Mouse (Mus musculus) naive thymus-derived CD4-positive, alpha-beta T cell, adult 2 months (primary cell): ENCODE measurements around the gene Nr1d1.
"Not testable (repeated sequence)": the region's sequence is repeated elsewhere in the genome, so short reads cannot be mapped to it uniquely, and the experiment has no call there.

Experiments
- DNase-seq: peaks from one replicate; pipeline ENCODE4 v3.0.0-alpha.2; 2011; ENCODE audit warnings: low read depth

Nr1d1 gene

DNA sequence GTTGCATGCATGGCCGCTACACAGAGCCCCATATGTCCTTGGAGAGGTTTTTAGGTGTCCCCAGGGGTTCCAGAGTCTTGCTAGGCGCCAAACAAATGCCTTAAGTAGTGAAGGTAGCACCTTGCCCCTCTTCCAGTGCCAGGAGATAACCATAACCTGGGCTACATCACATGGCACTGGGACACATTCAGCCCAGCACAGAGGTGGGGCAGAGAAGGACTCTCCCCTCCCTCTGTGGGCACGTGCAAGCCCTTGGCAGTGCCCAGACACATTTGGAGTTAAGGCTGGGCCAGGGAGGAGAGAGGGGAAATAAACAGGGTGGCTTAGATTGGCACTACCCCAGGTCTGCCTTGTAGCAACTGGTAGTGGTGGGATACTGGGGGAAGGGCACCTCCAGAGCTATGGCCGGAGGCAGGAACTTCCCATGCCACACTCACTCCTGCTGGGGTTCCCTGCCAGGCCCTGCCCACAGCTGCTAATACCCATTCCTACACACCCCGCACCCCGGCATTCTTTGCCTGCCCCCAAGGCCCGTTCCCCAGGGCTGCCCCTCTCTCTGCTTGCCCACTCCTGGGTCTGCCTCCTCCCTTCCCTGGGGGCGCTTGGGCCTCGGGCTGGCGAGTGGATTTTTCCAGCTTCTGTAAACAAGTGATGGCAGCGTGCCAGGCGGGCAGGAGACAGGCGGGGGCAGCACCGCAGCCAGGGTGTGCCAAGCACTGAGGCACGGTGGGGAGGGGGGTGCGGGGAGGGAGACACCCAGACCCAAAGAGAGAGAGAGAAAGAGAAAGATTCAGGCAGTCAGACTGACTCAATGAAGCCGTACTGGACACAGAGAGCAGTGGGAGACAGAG is 24.6 kb downstream of the Nr1d1 start:
- DNase-seq, result no peak

DNA sequence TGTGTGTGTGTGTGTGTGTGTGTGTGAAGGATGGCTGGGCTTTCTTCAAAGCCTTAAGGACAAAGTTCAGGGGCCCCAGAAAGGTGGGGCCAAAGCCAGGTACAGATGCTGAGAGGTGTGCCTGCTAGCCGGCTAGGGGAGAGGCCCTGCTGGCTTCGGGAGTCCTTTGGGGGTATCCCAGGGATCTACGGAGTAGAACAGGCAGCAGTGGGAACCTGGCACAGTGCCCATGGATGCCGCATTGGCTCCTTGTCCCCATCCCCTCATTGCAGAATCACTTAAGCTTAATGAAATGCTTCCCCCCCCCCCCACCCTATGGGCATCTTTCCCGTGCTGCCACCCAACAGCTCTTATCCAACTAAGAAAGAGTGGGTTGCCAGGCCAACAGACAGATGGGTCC is 25.4 kb downstream of the Nr1d1 start:
- no peak for DNase-seq

DNA sequence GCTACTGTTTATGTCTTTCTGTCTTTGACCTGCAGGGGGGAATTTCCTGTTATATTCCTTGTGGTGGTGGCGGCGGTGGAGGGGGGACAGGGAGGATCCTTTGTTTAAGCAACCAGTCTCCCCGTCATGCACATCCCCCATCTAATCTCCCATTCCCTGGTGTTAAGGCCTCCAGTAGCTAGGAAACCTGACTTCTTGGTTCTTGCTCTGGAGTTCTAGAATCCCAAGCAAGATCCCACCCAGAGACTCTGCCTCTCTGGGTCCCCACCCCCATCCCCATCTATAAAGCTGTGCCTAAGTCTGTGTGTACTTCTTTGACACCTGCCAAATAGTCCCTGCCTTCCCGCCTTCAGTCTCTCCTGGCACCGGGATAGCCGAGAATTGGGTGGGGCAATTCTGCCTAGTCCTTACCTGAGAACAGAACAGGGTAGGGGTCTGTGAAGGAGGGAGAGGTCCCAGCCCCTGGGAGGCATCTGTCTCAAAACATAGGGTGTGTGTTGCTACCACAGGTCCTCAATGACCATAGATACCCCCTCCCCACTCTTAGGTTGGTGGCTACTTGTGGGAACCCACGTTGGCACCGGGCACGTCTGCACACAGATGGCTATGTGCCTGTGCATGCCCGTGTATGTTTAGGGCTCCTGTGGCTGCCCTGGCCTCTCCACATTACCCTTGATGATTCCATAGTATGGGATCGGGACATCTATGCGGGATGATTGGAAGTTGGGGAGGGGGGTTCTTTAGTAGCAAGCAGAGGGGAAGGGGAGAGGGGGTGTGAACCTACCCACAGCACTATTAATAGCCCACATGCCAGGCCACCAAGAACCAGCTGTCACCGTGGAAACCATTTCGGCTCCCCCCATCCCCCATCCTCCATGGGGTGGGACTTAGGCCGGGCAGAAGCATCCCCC is 26.4 kb downstream of the Nr1d1 start:
- DNase-seq, result no peak

GRCm38 (mm10) chr11:98747804-98748505 is 27.2 kb downstream of the Nr1d1 start:
- peak; percentile 59 for DNase-seq

DNA sequence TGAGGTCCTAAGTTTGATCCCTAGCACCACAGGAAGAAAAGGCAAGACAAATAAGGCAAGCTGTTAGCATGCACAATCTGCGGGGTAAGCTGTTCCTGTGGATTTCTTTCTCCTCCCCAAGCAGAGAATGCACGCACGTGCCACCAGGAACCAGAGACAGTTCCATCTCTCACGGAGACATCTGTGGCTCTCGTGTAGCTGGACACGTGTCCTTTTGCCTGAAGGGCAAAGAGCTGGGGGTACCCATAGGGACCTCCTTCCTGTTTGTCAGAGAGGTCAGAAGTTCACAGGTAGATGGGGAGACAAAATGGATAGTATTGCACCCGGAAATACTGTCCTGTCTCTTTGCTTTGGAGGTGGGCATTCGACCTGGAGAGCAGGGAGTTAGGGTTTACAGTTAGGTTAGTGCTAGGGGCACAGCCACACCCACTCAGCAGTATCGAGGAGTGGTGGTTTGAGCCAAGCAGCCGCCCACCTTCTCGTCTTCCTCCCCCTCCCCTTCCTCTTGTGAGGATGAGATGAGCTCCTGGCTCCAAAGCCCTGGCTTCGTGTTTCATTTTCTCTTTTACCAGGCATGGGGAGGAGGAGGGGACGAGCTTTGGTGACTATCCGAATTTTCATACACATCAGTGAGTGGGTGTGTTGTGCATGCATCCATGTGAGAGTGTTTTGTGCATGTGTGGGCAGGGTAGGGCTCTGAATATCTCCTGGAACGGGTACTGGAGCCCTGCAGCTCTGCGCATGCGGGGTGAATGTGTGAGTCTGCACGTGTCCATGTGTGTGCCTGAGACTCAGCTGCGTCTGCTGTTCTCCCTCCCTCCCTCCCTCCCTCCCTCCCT is 28.1 kb downstream of the Nr1d1 start:
- DNase-seq, result peak; percentile 81

DNA sequence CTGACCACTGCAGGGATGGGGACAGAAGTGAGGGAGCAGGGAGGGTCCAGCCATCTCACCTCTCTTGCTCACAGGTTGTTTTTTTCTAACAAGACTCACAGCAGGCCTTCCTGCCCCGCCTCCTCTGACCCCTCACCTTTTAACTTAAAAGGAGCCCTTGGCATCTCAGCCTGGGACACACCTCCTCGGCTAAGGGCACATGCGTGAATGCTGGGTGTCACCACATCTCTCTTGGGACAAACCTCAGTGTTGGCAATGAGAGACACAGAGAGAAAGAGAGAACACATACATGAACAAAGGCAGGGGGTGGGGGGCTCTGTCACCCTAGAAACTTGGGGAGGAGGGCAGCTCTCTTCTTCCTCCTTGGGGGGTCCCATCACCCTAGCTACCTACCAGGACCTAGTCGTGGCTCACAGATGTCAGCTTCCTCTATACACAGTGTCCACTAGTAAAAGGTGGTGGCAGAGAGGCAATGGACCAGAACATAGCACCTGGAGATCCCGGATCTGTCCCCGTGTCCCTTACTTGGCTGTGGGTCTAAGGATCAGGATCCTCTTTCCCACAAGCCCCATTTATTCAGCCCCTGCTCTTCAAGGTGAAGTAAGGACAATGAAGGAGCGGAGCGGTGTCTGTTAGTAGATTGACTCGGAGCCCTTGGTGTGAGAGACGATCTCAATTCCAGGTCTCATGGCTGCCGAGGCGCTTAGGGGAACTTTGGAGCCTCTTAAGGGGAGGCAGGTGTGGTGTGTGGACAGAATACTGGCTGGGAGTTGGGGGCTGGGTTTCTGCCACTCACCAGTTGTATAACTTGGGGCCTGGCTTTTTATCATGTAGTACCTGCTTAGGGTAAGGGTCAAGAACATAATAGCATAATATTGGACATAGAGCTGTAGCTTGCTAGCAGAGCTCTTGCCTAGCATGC is 28.9 kb downstream of the Nr1d1 start:
- DNase-seq, result peak; percentile 52

DNA sequence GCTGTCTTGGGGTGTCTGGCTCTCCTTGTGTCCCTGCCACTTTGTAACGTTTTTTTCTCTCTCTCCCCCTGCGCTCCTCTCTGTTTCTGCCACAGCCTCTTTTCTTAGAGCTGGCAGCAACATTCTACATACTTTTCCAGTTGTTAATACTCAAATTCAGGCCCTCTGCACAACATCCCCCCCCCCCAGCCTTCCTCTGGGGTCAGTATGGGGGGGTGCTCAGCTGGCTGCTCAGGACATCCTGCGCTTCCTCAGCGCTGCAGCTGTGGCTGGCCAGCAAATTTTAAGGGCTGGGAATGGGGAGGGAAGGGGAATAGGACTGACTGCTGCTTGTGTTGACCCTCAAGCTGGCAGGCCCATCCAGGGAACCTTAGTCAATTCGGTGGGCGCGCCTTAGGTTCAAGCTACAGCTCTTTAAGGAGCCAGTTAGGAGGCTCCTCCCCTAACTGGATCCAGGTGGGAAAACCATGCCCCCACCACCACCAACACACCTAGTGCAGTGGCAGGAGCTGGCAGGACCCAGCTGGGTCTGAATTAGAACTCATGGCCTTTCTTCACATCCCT is 30.6 kb downstream of the Nr1d1 start:
- DNase-seq, result no peak

- DNase-seq, result no peak
These were observed 31.3 kb downstream of the Nr1d1 start for GRCm38 (mm10) chr11:98743655-98744345.

DNA sequence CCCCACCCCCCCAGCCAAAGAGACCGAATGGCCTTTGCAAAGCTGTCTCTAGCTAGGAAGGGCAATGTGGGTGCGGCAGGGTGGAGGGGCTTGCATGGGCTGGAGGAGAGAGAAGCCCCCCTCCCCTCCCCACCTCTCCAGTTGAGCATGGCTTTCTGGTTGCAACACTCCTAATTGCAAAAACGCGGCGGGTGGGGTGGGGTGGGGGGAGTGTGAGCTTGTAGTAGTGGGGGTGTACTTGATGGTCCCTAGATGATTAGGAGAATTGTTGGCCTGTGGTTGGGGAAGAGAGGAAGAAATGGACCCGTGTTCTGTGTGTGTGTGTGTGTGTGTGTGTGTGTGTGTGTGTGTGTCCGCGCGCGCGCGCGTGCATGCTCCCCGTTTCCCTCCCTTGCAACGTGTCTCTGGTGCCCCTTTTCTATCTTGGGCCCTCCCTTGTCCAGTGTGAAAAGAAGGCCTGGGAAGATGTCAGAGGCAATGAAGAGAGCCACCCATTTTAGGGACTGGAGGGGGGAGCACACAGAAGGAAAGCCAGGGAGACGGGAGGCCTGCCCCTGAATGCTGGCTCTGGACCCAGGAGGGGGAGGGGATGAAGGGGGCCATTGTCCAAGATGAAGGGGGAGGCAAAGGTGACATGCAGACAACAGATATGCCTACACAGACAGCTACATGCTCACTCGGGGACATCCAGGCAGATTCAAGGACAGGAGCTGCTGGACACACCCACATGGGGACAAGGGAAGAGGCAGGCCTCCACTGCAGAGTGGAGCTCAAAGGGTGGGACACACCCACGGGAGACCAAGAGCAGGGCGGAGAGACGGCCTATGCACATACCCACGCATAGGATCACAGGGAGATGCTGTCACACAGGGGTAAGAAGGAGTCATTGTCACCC is 32.5 kb downstream of the Nr1d1 start:
- DNase-seq, result peak; percentile 50

DNA sequence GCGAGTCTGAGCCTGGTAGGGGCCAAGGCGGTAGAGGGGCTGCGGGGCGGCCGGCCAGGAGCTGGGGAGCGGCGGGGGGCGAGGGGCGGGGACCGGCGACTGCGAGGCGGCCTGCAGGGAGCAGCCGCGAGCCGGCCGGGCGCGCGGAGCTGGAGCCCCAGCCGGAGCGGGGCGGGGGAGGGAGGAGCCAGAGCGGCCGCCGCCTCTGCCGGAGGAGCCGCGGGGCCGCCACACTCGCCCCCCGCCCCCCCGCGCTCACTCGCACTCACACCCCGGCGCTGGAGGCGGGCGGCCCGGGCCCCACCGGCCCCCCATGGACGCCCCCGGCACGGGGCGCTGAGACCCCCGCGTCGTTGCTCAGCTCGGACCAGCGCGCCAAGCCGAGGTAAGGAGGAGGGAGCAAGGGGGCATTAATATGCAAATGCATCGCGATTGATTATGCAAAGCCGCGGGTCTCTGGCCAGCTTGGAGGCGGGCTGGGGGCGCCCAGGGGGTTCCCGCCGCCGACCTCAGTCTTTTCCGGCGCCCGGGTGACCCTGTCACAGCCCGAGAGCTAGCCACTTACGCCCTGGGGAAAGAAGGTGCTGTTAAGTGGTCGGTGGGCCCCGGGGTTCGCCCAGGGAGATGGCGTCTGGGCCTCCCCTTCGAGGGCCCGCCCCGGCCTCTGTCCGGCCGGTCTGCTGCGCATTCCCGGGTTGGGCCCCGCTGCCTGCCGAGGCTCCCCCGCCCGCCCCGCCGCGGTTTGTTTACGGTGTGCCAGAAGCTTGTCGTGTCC is 33.3 kb downstream of the Nr1d1 start:
- DNase-seq, result peak; percentile 80

DNA sequence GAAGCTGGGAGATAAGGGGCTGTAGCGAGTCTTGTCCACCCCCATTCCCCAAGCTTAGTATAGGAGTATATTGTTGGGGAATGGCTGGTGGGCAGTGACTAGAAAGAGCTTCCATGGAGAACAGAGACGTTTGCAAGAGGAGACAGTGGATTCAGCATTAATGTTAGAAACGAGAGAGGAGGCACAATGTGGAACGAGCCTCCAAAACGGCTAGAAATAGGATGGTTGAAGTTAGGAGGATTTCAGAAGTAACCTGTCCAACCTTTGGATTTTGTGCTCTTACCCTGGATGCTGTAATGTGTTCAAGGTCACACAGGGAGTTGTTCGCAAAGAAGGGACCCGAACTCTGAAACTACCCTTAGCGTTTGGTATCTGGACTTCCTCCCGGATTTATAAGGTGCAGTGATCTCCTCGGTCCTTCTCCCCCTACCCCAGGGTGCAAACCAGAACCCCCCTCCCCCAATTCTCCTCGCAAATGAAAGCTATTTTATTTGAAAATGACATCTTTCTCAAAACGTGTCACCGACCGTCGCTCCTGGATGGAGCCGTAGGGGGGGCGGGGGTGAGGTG is 34.0 kb downstream of the Nr1d1 start:
- peak; percentile 46 for DNase-seq

DNA sequence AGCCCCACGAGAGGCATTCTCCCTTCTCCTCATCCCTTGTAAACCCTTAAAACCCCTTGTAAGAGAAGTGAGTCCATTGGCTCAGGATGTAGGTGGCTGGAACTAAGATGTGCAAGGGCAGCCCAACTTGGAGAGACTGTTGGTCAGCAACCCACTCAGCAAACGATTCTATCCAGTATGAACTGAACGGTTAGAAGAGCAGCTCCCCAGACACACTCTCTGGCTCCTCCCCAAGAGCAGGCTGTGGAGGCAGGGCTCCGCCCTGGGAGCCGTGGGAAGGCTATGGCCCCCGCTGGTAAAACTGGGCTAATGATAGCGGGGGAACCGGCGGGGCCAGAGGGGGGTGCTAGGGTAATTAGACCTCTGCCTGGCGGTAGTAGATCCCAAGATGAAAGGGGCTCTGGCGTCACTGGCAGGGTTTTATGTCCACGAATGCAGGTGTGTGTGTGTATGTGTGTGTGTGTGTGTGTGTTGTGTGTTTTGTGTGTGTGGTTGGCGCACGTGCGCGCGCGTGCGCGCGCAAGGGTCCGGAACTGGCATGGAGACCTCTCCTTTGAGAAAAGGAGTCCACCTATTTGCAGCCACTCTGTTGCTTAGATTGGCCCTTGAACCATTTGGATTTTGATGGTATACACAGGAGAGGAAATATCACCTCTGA is 34.6 kb downstream of the Nr1d1 start, which contains the start of gene Thra:
Thra (plus strand) TSS at position 246 of the 658 bp plus-strand sequence.
- peak; percentile 62 for DNase-seq

- no peak for DNase-seq
These were observed 35.1 kb downstream of the Nr1d1 start for GRCm38 (mm10) chr11:98740026-98740392.

- DNase-seq, result no peak
These were observed 36.2 kb downstream of the Nr1d1 start for GRCm38 (mm10) chr11:98738925-98739324.

GRCm38 (mm10) chr11:98738428-98738911 is 36.7 kb downstream of the Nr1d1 start:
- no peak for DNase-seq

DNA sequence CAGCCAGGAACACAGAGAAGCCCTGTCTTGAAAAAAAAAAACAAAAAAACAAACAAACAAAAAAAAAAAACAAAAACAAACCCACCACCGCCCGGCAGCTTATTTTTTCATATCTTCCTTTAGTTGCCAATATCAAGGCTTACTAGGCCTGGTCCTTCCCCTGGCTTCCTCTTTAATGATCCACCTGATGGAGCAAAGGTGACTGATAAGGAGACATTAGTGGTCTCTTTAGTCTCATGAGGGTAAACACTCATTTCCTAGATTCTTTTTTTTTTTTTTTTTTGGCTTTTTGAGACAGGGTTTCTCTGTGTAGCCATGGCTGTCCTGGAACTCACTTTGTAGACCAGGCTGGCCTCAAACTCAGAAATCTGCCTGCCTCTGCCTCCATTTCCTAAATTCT is 37.9 kb downstream of the Nr1d1 start:
- not testable (repeated sequence) for DNase-seq
